In the genomic region with DNA sequence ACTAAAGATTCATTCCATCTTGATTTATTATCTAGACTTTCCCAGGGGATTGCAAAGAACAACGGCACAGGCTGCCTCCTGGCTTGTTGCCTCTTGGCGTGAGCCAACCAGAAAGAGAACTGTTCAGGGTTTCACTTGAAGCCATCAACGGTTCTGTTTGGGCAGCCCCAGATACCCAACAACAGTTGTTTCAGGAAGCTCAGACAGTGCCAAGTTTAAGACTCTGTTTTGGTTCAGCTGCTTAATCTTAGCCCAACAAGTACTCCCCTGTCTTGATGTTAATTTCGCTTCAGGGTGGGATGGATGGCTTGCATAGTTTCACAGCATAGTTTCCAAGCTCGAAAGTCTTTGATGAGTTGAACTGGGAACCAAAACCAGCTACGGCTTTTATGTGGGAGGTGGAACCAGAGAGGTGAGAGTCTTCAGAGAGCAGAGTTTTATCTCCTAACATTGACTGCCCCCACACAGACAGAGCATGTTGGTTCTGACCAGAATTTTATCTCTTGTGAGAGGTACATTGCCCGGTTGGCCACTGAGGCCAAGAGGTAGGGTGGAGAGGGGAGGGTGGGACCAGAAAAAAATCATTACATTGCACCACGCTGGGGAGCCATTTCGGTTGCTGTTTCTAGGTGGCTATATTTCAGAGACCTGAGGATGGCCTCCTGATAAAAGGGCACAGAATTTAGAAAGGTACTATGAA, we compare ENCODE assay signal across 9 mouse cellular contexts.
DNase-seq lines count a peak whose midpoint lies in the region; ATAC-seq and TF ChIP-seq lines count a peak whose summit lies in the region.
"Had no signal": no experiment of that assay in that cellular context is flagged by ENCODE, and none has a peak within 500 bp of the region (broad histone marks: within the 10 kb centered on the region; RNA-seq: fewer than 3 reads in every experiment).

No protein-coding gene starts in this region.

- WGBS in midbrain, postnatal 0 days, result 77% methylated on average over 9 of the region's 9 CpGs
- 87% methylated on average over 9 of the region's 9 CpGs for WGBS in midbrain, embryonic 11.5 days

- H3K4me2 ChIP-seq in midbrain, postnatal 0 days (ENCODE audit: low read depth, low read length, poor library complexity, severe bottlenecking), result no peak overlapping the region
- no peak overlapping the region for H3K4me2 ChIP-seq in midbrain, embryonic 11.5 days

- peak; percentile 65; the same call in 1 of the 2 replicates for ATAC-seq in midbrain, postnatal 0 days (ENCODE audit: low FRiP score)
- no peak for ATAC-seq in midbrain, embryonic 11.5 days (ENCODE audit: low FRiP score)
- 0 out of 2 replicates have a peak, but pooled peaks have one; percentile 8 for ATAC-seq in granulocyte monocyte progenitor cell, adult 5-6 weeks (replicated peaks; ENCODE audit: poor library complexity, severe bottlenecking)
- peak; percentile 62 for ATAC-seq in megakaryocyte-erythroid progenitor cell, adult 5-6 weeks (replicated peaks; ENCODE audit: low FRiP score, low TSS enrichment, poor library complexity, severe bottlenecking)
- ATAC-seq in cerebellum, adult (ENCODE audit: insufficient number of reproducible peaks, low FRiP score, low TSS enrichment), result no peak
- ATAC-seq: midbrain, embryonic 16.5 days had no signal

- TF ChIP-seq CTCF in midbrain, postnatal 0 days (IDR thresholded peaks at IDR 0.05), result no peak
- no peak for TF ChIP-seq CTCF in left cerebral cortex, adult 2 months (IDR thresholded peaks at IDR 0.05)

- peak; percentile 5 for DNase-seq in gastrocnemius, adult 18-20 months (ENCODE audit: low spot score)
- no peak for DNase-seq in gastrocnemius, adult 8-10 months (ENCODE audit: low spot score in 2 of 2)
- peak; percentile 77 for DNase-seq in midbrain, postnatal 0 days (ENCODE audit: low spot score)
- DNase-seq in midbrain, embryonic 11.5 days (ENCODE audit: low spot score, missing footprints), result no peak
- DNase-seq in left cerebral cortex, adult 2 months (ENCODE audit: extremely low spot score in 1 of 2, low spot score in 2 of 2), result no peak

- no peaks in the 10 kb centered on the region; the same call in 1 of the 2 replicates for H3K4me1 ChIP-seq in midbrain, postnatal 0 days (ENCODE audit: insufficient read depth, low read length)
- no peaks in the 10 kb centered on the region for H3K4me1 ChIP-seq in midbrain, embryonic 11.5 days (ENCODE audit: control insufficient read depth, insufficient read depth, low read length)

- H3K4me3 ChIP-seq in midbrain, postnatal 0 days (ENCODE audit: low read depth, low read length), result no peak overlapping the region
- no peak overlapping the region for H3K4me3 ChIP-seq in midbrain, embryonic 11.5 days (ENCODE audit: low read depth, low read length)
- H3K4me3 ChIP-seq in left cerebral cortex, adult 2 months, result no peak overlapping the region

- H3K27me3 ChIP-seq in midbrain, postnatal 0 days (ENCODE audit: insufficient read depth, low read length), result no peaks in the 10 kb centered on the region
- H3K27me3 ChIP-seq in midbrain, embryonic 11.5 days (ENCODE audit: control insufficient read depth, insufficient read depth, low read length), result no peaks in the 10 kb centered on the region

- H3K27ac ChIP-seq in midbrain, postnatal 0 days (ENCODE audit: low read depth, low read length), result peak overlapping the region; percentile 3; the same call in 1 of the 2 replicates
- H3K27ac ChIP-seq in midbrain, embryonic 11.5 days (ENCODE audit: low read depth, low read length), result no peak overlapping the region
- H3K27ac ChIP-seq in left cerebral cortex, adult 2 months, result no peak overlapping the region

- H3K36me3 ChIP-seq in midbrain, postnatal 0 days (ENCODE audit: insufficient read depth, low read length), result no peaks in the 10 kb centered on the region
- H3K36me3 ChIP-seq in midbrain, embryonic 11.5 days (ENCODE audit: control insufficient read depth, insufficient read depth, low read length), result no peaks in the 10 kb centered on the region

- H3K9ac ChIP-seq in midbrain, postnatal 0 days (replicated peaks; ENCODE audit: low read length, poor library complexity, severe bottlenecking), result no peak overlapping the region
- no peak overlapping the region for H3K9ac ChIP-seq in midbrain, embryonic 11.5 days (ENCODE audit: low read length)

- intact Hi-C loops in left cerebral cortex, adult 2 months (cut with DNase I), result no loop called here

- no peaks in the 10 kb centered on the region for H3K9me3 ChIP-seq in midbrain, postnatal 0 days (ENCODE audit: low read length)
- no peaks in the 10 kb centered on the region for H3K9me3 ChIP-seq in midbrain, embryonic 11.5 days (ENCODE audit: control insufficient read depth, low read length)

Comparison
In these comparisons a context has a peak if more than half of its experiments do, and no peak if none do; other contexts are left out.
1. DNase-seq: peak in gastrocnemius, adult 18-20 months (single experiment) and midbrain, postnatal 0 days (single experiment); none in gastrocnemius, adult 8-10 months (0 of 2), midbrain, embryonic 11.5 days (single experiment) and left cerebral cortex, adult 2 months (0 of 2).
2. ATAC-seq: peak in midbrain, postnatal 0 days (single experiment), granulocyte monocyte progenitor cell, adult 5-6 weeks (single experiment) and megakaryocyte-erythroid progenitor cell, adult 5-6 weeks (single experiment); none in midbrain, embryonic 11.5 days (single experiment) and cerebellum, adult (single experiment).